Mouse (Mus musculus): ENCODE results near the gene Neurl3.

GRCm38 (mm10) chr1:36321829-36322573 lies 47.5 kb upstream of the Neurl3 start:
- peak in 1 of 2 experiments; percentile 61; a peak in 3 of 4 replicates for TF ChIP-seq CTCF (conservative IDR thresholded peaks at IDR 0.05 in 1 of 2, IDR thresholded peaks at IDR 0.05 in 1 of 2; ENCODE audit: low read depth in 2 of 2, low read length in 2 of 2)
- TF ChIP-seq MYC (IDR thresholded peaks at IDR 0.05; ENCODE audit: low read depth, low read length): no peak
- TF ChIP-seq USF1 (IDR thresholded peaks at IDR 0.05; ENCODE audit: low read depth, low read length): no peak
- TF ChIP-seq RAD21 (IDR thresholded peaks at IDR 0.05; ENCODE audit: low read depth, low read length): peak; percentile 52
- TF ChIP-seq RCOR1 (conservative IDR thresholded peaks at IDR 0.05; ENCODE audit: low read depth, low read length): no peak
- TF ChIP-seq MAFK (IDR thresholded peaks at IDR 0.05; ENCODE audit: insufficient replicate concordance, low read length): no peak
- no peak for TF ChIP-seq NELFE (IDR thresholded peaks at IDR 0.05; ENCODE audit: low read depth, low read length)
- TF ChIP-seq NRF1 (IDR thresholded peaks at IDR 0.05; ENCODE audit: low read depth, low read length): no peak
- TF ChIP-seq CHD2 (IDR thresholded peaks at IDR 0.05; ENCODE audit: low read length): no peak
